Mouse (Mus musculus) skeletal muscle tissue, adult 2 months (tissue): ENCODE data around the gene Creb3l1.

Experiments used
- DNase-seq: peaks from one replicate; pipeline ENCODE4 v3.0.0-alpha.2; 2012; ENCODE audit warnings: low read depth, low spot score

Creb3l1 gene

DNA sequence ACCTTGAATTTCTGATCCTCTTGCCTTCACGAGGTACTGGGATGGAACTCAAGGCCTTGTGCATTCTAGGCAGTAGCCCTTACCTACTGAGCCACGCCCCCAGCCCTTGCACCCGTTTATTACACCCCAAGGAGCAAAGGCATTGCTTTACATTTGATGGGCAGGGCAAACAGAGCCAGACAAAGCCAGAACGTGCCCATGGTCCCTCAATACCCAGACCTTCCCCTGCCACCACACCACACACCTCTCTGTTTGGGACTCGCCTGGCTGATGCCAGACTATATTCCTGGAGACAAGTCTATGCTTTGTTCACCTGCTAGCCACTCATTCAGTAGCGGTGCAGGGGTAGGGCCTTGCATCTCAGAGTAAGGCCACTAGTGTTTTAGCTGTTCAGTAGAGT lies 17.8 kb downstream of the Creb3l1 start:
- no peak for DNase-seq

DNA sequence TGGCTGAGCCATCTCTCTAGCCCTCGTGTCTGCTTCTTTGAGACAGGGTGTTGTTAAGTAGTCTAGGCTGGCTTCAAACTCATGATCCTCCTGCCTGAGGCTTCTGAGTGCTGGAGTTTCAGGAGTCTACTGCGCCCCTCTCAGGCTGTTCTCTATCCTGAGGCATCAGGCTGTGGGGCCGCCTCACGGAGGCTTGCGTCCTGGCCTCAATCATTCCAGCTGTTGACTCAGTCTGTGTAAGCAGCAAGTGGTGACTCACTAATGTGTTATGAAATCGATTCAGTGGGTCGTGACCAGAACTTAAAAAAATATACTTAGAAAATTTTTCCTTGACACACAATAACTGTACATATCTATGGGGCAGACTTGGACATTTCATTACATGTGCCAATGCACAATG lies 19.7 kb downstream of the Creb3l1 start:
- no peak for DNase-seq

DNA sequence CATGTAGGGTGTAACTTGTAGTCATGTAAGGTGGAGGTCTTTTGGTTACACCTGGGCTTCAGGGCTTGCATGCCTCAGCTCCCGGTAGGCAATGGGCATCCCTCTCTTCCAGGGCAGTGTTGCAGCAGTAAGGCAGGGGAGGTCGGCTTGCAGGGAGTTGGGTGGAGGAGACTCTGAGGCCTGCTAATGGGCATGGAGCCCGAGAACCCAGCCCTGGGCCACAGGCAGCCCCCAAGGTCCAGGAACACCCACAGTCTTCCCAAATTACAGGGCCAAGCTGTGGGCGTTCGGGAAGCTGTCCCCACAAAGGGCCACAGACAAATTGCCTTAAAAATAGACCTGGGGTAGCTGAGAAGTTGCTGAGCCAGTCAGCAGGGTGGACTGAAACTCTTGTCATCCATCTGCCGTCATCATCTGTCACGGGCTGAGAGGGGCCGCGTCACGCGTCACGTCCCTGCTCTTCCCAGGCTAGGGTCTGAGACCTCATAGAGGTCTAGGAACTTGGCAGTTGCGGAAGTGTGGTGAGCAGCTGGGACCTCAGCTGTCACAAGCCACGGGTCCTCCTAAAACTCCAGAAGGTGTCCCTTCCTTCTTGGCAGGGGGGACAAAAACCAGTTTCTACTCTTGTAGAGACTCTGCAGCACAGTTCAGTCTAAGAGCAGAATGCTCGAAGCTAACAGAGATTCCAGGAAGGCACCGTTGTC lies 26.2 kb downstream of the Creb3l1 start:
- no peak for DNase-seq

DNA sequence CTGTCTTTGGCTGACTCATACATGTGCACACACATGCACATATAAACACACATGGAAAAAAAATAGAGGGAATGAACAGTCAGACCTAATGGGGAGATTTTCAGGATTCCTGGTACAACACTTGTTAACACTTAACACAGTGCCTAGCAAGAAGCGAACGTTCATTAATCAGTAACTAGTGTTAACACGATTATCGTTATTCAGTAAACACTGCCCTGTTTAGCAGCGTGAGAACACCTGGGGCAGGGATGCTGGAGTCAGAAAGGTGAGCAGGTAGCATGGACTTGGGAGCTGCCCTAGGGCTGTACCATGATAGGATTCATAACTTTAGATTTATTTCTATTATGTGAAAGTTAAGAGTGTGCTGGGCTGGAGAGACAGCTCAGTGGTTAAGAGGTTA lies 28.3 kb downstream of the Creb3l1 start:
- no peak for DNase-seq

DNA sequence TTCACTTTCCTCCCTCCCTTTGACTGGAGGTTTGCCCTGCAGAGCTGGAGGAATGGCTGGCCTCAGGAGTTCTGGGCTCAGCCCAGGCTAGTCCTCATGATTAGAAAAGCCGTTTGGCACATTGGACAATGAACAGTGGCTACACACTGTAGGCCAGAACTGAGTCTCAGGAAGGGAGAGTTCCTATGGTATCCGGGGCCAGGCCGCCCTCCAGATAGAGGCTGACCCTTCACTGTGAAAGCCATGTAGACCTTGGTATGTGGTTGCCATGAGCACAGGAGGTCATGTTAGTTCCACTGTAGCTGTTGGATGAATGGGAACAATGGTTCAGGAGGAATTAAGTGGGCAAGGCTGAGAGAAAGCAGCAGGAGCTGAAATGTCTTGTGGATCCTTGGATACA lies 30.9 kb downstream of the Creb3l1 start:
- no peak for DNase-seq

DNA sequence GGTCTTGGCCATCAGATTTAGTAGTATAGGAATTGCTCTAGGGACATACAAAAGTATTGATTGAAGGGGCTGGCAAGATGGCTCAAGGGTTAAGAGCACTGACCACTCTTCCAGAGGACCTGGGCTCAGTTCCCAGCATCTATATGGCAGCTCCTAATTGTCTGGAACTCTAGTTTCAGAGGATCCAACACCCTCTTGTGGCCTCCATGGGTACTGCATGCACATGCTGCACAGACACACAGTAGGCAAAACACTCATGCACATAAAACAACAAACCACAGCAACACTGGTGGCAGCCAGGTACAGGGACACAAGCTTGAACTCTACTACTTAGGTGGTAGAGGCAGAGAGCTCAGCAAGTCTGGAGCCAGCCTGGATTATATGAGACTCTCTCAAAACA lies 34.6 kb downstream of the Creb3l1 start:
- DNase-seq: no peak

DNA sequence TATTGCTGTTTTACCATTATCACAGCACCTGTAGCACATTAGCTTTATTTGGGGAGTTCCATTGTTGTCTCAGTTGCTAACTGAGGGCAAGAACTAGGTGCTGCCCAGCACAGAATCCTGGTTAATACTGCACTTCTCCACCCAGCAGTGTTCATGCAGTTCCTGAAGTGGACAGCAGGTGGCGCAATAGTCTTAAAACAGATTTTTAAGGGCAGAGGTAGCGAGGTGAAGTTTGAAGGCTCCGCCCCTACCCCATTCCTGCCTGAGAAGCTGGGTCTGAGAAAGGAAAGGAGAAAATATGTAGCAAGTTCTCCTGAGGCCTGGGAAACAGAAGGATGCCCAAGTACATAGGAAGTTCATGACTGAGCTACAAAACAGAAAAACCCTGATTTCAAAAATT lies 36.8 kb downstream of the Creb3l1 start:
- peak; percentile 68 for DNase-seq

DNA sequence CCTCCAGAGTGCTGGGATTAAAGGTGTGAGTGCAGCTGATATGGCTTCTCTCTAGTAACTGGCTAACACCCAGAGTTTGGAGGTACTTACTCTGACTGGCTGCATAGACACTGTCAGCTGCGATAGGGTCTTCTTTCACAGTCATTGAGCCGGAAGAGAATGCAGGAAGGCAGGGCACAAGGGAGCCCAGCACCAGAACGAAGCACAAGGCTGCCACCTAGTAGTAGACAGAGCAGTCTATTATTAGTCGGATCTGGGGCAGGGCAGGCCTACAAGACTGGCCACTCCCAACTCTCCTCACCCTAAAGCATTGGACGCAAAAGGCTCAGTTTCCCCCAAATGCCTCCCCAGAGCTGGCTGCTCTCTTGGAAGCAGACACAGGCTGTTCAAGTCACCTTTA lies 38.2 kb downstream of the Creb3l1 start:
- DNase-seq: no peak

DNA sequence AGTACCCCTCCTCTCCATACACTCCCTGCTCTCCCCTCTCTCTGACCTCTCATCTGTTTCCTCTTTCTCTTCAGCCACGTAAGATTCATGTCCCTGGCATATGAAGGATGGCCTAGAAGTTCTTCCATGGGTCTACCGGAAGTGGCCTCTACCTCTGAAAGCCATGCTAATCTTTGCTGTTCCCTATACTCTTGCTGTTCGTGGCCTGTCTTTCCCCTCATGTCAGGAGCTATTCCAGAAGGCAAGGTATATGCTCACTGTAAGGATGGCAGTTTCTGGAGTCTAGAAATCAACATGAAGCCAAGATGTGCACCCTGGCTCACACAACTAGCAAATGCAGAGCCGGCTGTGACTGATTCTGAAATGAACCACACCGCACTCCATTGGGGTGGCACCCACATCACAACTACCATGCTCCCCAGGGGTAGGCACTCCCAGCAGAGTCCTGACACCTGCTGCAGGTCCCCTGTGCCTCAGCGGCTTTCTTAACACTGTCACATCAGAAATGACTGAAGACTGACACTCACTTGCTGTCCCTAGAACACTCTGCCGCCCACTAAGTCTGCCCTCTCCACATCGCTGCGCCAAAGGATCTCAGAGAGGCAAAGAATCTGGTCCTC lies 39.3 kb downstream of the Creb3l1 start:
- no peak for DNase-seq

DNA sequence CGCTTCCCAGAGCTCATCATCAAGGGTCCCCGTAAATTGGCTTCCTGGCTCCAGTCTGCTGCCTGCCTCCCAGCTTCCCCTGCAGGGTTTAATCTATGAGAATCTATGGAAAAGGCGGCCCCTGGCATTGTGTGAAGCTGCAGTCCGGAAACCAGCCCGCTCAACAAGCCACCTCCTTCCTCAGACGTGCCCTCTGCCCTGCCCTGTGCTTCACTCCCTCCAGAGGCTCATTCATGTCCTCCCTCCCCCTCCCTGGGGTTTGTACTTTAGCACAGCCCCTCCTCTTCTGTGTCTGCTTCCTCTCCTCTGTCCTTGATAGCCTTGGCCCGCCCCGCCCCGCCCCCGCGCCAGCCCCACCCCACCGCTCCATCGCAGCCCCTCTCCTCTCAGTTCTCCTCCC lies 39.9 kb downstream of the Creb3l1 start:
- no peak for DNase-seq

DNA sequence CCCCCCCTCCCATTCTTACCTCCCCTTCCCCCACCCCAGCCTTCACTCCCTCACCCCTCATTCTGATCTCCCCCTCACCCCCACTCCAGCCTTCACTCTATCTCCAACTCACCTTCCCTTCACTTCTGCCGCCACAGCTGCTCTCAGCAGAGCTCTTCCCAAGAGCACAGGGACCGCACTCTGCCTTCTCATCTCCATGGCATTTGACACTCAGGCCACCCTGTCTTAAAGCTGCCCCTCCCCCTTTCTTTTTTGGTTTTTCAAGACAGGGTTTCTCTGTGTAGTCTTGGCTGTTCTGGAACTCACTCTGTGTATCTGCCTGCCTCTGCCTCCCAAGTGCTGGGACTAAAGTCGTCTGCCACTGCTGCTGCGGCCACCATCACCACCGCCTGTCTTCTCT lies 43.5 kb downstream of the Creb3l1 start:
- no peak for DNase-seq

DNA sequence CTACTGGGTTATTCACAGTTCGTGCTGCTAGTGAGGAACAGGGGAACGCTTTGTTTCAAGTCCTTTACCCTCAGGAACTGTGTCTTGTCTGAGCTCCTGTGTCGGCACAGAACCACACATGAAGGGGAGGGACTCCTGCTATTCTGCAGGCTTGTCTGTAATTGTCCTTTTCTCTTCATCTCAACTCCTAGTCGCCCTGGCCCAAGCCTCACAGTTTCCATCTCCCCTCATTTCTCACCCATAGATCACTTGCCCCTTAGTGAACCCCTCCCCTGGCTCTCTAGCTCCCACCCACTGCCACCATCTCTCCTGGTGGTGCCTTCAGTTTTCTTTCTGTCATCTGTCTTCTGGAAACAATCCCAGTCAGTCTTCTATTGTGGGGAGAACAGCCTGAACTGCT lies 44.1 kb downstream of the Creb3l1 start:
- DNase-seq: no peak

DNA sequence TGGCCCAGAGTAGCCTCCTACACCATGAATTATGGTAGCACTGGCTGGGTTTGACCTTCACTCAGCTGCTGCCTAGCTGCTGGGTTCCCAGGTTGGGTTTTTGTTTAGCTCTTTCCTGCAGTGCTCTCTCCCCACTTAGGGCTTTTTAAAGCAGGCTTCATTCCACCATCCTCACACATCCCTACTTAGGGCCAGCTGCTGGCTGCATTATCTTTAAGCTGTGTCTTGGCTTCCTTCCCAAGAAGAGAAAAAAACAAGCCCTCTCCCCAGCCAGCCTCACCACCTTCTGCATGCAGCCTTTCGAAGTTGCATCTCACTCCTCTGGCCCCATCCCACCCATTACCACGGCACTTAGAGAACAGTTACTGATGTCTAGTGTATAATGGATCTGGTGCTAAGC lies 45.8 kb downstream of the Creb3l1 start:
- no peak for DNase-seq

DNA sequence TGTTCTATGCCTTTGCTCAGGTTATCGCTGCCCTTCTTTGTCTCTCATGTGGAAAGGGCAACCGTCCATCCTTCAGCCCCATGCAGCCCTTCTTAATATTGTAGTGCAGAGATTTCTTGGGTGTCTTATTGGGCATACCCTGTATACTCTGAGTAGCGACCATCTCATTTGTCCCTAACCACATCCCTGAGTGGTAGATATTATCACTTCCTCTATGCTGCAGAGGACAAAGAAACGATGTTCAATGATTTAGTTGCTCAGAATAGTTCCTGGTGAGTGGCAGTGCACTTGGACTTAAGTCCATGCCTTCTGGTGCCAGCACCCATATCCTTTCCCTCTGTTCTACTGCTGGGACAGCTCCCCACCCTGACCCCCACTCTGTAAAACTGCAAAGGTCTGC lies 46.3 kb downstream of the Creb3l1 start:
- DNase-seq: no peak

DNA sequence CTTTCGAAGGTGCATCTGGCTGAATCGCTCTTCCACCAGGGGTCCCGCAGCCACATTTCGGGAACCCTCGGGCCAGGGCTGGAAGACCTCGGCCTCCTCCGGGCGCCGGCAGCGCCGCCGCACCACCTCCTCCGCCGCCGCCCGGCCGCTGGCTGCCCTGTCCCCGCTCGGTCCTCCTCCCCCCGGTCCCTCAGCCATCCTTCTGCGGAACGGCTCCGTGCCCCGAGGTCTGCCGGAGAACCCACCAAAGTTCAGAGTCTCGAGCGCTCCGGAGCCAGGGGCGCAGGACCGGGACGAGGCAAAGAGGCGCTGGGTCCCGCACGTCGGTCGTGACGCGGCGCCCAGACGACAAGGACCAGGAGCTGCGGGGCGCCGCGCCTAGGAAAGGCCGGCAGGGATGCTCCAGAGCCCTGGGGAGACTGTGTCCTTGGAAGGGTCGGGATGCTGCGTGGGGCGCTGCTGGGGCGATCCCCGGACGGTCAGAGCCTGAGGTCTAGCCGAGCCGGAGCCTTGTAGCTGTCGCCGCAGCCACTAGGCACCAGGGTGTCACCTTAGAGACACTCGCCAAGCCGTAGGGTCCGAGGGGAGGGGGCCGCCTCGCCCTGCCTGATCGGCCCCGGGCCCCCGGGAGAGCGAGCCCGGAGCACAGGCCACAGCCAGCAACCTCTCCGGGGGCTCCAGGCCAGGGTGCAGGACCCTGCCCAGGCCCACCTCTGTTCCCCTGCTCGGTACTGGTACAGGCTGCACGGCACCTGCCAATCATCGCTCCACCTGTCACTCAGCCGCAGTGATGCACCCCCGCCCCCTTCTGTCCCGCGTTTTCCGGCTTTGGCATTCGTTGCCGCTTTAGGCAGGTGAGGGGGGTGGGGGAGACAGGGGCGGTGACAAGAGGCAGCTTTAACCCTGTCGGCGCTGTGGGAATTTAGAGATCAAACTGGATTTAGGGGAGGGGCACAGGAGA lies 48.4 kb downstream of the Creb3l1 start, which contains the start of gene Dgkz:
Dgkz (minus strand) TSS at position 284 of the 961 bp plus-strand sequence.
- no peak for DNase-seq

DNA sequence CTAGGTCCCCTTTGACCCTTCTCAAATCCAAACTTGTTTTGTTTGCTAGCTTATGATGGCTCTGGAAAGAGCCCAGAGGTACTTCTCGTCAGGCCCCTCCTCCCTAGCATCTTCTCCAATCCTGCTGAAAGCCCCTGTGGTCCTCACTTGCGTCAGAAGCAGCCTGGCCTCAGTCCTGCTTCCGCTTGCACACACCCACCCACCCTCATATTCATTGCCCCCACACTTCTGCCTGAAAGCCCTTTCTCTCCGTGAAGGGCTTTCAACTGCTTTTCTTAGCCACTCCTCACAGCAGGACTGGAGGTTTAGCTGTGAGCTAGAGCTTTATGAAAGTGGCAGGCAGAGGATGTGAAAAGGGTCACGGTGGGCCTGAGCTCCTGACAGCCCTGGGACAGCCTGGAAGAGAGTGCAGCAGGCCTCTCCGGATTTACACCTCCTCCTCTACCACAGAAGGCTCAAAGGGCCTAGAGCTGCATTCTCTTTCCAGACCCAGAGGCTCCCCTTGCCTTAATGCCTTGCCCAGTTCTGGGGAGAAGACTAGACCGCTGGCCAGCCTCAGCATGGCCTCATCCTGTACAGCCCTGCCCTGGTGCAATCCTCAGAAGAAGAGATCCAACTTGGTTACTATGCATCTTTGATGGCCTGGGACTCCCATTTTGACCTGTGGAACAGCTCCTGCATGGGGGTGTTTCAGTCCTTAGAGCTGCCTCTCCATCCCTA lies 50.7 kb downstream of the Creb3l1 start:
- DNase-seq: no peak

DNA sequence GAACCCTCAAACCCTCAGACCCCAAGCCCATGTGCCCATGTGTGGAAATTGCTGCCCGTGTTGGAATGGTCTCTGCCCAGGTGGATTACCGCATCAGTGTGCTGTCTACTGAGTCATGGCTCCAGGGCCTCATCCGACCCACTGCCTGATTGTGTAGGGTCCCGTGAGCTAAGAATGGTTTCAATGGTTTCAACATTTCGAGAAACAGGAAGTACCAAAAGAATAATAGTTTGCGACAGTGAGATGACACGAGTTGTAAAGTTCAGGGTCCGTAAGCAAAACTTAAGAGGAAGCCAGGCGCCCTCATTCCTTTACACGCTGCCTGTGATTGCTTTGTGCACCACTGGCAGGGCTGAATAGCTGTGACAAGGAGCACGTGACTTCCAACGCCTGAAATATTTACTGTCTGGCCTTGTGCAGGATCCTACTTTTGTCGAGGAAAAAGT lies 52.2 kb downstream of the Creb3l1 start:
- DNase-seq: no peak

DNA sequence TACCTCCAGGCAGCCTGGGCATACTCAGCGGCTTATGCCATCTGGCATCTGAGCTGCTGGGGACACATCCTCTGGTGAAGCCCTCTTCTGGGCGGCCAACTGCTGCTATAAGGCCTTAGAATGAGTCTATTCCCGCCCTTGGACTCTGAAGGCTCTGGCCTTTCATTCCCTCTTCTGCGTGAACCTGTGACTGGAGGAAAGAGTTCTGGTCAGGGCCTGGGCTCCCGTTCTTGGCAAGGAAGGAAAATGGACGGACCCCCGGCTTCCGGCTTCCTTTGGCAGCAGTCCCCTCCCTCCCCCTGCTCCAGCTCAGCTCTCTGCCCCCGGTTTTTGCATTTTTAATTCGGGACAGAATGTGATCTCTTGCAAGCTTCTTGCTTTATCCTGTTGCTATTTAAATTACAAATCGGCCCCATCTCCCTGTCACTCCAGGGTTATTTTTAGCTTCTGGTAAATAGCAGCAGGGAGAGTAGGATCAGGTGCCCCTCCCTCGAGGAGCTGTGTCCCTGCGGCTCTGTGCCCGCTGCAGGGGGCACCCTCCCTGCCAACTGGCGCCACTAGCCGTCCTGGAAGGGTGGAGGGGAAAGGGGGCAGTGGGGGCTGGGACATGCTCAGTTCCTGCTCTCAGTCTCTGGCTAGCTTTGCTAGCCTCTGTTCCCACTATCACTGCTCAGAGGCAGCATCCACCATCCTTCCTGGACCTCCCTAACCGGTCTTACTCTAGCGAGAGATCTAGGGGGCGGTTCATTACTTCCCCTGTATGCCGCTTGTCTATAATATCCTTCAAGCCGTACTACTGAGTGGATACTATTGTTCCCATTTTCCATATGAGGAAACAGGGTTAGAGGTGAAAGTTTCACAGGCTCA lies 52.8 kb downstream of the Creb3l1 start:
- no peak for DNase-seq

DNA sequence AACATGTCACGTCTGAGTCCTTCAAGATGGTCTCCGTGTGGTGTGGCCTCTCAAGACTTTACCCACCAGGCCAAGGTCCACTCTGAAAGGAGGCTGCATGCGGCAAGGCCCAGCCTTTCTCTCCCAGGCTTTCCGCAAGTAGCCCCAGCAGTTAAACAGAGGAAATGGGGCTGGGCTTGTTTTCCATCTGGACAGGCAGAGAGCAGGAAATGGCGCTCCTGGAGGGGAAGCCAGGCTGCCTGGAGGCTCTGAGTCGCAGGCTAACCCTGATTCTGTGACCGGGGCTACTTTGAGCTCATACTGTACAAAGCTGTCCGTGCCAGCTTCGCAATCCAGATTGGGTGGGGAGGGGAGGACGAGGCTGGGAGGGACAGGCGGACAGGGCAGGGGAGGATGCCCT lies 56.3 kb downstream of the Creb3l1 start:
- no peak for DNase-seq

DNA sequence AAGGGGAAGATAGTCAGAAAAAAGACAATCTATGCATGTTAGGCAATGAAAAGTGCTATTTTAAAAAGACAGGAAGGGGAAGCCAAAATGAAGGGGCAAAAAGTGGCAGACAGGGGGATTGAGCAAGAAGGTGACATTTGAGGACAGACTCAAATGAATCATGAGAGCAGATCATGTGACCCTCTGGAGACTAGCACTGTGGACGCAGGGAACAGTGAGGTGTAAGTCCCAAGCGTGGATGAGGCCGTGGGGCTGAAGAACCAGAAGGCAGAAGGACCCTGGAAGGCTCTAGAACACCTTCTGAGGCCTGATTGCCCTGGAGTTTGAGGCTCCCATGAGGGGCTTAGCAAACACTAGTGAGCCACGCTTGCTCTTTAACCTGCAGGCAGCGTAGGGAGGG lies 57.9 kb downstream of the Creb3l1 start:
- DNase-seq: no peak

DNA sequence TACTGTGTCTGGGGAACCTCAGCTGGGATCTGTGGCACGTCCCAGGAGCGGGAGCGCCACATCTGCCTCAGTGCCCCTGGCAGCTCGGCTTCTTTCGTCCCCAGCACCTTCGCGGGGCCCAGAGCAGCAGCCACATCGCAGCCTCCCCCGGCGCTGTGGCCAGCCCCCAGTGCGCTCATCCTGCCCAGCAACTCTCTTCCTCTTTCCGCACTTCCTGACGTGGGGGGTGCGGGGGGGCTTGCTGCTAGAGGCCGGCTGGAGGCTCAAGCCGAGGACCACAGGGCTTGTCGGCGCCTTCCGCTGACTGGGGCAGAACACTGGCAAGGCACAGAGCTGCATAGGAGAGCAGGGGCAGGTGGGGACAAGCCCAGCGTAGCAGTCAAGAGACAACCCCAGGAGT lies 58.9 kb downstream of the Creb3l1 start:
- no peak for DNase-seq
